Mouse (Mus musculus) megakaryocyte progenitor cell, adult 5-6 weeks (primary cell): Measurements from ENCODE around the gene Leng8. TPM values are rescaled to one million over a fixed set of nuclear protein-coding genes. Genes with fewer than 3 reads are reported as not detected.
A peak's percentile ranks its signal among the peaks of the same experiment; 100 is the strongest.
"Not testable (repeated sequence)": the region's sequence is repeated elsewhere in the genome, so short reads cannot be mapped to it uniquely, and the experiment has no call there.

Source experiments
- ATAC-seq: replicated peaks from 2 replicates; pipeline ENCODE4 v1.8.0; 2016; ENCODE audit warnings: mild to moderate bottlenecking, moderate TSS enrichment, inconsistent platforms; ENCODE audit not compliant: poor library complexity
- total RNA-seq, 2 experiments: library from RNA; stranded (forward) in 1 of 2; stranded (reverse) in 1 of 2; fragments of 157-497, 149-512 nt in 1 of 2; fragments of 200-1000 nt in 1 of 2; gene quantifications; 2 replicates each; pipeline versions ENCODE4 v1.2.3 to v1.2.4; 2015 to 2017

Gene Leng8
- total RNA-seq, 2 experiments from 2014 or later = 19.5 to 36.4 TPM

DNA sequence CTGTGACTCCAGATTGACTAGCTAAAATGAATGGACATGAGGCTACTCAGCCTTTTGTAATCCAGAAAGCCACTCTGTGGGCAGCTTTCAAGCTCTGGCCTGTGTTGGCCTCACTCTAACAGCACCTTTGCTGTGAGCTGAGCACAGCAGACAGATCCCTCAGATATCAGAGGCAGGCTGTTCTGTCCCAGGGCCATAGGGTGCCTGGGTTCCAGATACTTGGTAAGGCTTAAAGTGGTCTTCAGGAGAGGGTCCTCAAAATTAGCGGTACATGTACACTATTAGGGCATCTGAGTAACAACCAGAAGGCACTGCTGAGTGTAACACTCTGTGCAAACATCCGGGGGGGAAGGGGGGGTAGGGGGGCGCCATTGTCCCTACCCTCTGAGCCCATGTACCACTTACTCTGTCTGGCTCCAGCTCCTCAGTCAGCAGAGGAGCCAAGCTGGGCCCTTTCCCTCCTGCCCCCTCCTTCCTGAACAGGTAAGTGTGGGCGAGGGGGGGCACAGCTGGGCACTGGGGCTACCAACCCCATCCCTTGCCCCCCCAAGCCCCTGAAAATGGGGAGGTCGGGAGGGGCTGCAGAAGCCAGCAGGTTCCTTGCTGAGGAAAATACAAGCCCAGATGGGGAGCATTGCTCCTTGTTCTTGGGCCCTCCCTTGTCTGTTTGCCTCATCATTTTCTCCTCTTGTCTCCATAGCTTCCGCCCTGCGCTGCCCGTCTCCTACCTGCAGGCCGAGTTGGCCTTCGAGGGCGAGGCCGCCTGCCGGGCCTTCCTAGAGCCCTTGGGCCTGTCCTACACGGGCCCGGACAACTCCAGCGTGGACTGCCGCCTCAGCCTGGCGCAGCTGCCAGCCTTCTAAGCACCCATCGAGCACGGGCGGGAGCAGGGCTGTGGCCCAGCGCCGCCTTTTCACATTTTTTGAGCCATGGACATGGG, 9.7 kb downstream of the Leng8 start:
- no peak for ATAC-seq

DNA sequence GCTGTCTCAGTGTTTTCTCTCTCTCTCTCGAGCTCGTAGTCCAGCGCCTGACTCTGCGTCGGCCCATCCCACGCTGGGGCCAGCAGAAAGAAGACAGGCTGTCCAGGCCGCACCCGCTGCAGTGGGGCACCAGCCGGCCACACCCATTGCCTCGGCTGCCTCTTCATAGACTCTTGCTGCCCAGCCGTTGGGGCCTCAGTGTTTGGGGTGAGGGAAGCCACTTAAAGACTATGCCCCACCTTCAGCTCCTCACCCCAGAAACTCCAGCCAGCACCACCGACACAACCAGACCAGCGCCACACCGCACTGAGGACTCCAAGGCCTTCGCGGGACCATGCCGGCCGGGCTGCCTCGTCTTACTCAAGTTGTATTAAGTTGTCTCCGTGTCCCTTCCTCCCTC, 10.5 kb downstream of the Leng8 start:
- ATAC-seq = no peak

- ATAC-seq = no peak
These were observed 11.0 kb downstream of the Leng8 start for GRCm38 (mm10) chr7:4147836-4148235.

DNA sequence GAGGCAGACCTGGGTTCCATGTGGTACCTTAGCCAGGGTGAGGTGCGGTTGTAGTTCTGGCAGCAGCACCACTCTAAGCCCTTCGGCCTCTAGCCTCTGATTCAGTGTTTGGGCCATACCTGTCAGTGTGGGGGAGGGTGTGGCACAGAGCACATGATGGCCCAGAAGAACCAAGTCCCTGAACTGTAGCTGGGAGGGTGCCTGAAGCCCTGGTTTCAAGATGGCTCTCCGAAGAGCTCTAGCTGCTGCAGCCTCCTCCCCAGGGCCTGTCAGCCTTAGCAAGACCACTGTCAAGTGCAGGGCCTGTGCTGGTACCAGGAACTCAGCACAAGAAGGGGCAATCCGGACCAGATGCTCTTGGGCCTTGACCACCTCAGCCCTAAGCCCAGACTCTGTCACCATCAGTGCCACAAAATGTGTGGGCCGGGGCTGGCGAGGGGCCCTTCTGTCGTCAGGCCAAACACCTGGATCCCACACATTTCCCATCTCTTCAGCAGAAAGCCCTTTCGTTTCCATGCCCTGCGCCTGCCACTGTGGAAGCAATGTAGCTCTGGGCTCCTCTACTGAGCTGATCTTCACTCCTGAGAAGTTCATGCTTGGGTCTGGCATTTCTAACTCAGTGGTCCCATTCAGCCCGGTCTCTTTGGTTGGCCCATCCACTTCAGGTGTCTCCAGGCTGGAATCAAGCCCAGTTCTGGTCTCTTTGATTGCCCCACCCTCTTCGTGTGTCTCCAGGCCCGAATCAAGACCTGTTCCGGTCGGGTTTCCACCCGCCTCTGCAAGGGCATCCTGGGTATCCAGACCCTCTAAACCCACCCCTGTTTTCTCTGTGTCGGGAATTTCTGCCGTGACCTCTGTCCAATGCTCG, 11.7 kb downstream of the Leng8 start:
- peak; percentile 4 for ATAC-seq

DNA sequence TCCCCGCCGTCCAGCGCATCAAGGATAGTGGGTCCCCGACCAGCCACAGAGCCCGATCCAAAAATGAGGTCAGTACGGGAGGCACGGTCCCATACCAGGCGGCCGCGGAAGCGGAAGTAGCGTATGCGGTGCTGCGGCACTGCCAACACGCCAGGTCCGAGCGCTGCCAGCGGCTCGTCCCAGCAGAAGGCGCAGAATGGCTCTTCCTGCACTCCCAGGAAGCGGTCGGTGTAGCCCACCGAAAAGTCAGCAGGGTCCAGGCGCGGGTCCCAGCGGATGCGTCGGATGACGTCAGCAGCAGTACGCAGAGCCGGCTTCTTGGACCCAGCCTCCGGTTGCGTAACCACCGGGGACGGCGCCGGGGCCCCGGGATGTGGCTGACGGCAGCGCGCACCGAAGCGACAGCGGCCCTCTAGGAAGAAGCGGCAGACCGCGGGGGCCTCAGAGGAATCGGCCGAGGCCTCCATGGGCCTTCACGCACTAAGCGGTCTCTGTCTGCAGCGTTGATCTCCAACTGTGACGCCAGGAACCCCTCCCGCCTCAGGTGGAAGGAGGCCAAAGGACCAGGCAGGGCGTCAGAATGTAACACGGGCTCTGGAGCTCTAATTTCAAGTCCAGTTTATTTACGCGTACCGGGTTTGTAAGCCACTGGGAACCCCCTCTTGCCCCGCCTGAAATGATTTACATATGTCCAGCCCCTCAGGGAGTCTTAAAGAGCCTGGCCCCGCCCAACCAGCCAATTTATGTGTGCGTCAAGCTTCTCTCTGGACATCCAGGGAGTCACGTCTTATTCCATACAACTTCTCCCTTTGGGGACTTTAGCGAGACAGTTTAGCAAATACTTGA, 12.6 kb downstream of the Leng8 start:
- ATAC-seq = peak; percentile 51

GRCm38 (mm10) chr7:4150059-4150541, 13.3 kb downstream of the Leng8 start, which contains the start of gene Leng9:
Gene Leng9, minus strand, starts transcription at chr7:4150374.
- ATAC-seq = peak; percentile 20

GRCm38 (mm10) chr7:4150811-4151221, 14.0 kb downstream of the Leng8 start:
- peak; percentile 29 for ATAC-seq

GRCm38 (mm10) chr7:4151241-4151640, 14.4 kb downstream of the Leng8 start:
- ATAC-seq = no peak

- no peak for ATAC-seq
These were observed 17.5 kb downstream of the Leng8 start for GRCm38 (mm10) chr7:4154356-4154755.

GRCm38 (mm10) chr7:4154976-4155375, 18.1 kb downstream of the Leng8 start:
- ATAC-seq = no peak

DNA sequence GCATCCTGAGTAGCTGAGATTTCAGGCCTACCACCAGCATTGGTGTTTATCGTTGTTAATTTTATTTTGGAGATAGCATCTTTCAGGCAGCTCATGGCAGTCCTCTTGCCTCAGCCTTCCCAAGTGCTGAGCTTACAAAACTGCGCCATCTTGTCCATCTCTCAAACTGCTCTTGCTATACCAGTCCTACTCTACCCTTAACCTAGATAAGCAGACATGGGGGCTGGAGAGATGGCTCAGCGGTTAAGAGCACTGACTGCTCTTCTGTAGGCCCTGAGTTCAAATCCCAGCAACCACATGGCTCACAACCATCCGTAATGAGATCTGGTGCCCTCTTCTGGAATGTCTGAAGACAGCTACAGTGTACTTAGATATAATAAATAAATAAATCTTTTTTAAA, 24.8 kb downstream of the Leng8 start:
- ATAC-seq = not testable (repeated sequence)

- 0 out of 2 replicates have a peak, but pooled peaks have one; percentile 23 for ATAC-seq
These were observed 26.8 kb downstream of the Leng8 start for GRCm38 (mm10) chr7:4163571-4164072.

- no peak for ATAC-seq
These were observed 27.5 kb downstream of the Leng8 start, which contains the start of gene Cdc42ep5 for GRCm38 (mm10) chr7:4164090-4164910. Gene Cdc42ep5, minus strand, starts transcription at chr7:4164860.

GRCm38 (mm10) chr7:4165286-4165685, 28.4 kb downstream of the Leng8 start:
- ATAC-seq = no peak

DNA sequence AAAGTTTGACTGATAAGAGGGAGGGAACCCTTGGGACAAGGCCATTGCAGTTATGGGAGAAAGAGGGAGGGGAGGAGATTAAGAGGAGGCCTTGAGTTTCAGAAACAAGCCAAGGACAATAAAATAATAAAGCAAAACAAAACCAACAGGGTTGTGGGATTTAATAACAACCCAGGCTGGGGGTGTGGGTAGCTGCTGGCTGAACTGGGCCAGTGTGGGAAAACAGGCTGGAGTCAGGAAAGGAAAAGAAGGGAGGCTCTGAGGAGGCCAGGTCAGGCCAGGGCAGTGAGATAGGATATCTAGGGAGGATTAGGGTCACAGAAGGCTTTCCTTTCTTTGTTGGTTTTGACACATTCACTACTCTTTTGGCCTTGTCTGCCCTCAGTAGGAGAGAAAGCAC, 30.3 kb downstream of the Leng8 start:
- ATAC-seq = no peak

DNA sequence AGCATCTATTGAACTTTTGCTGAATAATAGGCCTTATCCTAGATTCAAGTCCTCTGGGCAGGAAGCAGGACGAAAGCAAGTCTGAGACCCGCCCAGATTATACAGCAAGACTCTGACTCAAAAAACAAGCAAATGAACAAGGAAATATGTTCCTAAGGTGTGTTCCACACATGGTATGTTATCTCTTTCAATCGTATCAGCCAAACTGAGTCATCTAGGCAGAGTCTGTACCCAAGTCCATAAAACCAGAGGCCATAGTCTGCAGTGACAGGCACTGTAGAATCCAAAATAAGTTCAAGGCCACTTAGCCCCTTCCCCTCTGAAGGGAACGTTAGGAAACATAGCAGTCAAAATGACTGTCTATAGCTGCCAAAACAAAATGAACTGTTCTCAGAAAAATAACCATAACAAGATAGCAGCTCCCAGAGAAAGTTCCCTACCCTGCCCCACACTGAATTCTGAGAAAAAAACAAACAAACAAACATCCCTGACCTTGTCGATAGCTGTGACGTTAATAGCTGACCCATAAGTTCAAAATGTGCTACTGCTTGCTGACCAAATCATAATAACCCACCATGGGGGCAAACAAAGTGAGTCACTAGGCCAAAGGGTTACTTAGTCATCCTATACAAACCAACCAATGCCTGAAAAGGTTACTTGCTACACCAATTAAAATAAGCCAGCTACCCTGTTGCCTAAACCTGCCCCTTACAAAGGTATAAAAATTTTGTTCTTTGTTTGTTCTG, 33.5 kb downstream of the Leng8 start:
- ATAC-seq = no peak

GRCm38 (mm10) chr7:4178438-4178837, 41.6 kb downstream of the Leng8 start:
- peak; percentile 82 for ATAC-seq
